Mouse (Mus musculus) urinary bladder, postnatal 25 days (tissue): Measurements from ENCODE around the gene Pea15a.

ENCODE experiments used
- DNase-seq: peaks from one replicate; pipeline ENCODE4 v3.0.0; 2022; ENCODE audit warnings: low spot score

The Pea15a gene

DNA sequence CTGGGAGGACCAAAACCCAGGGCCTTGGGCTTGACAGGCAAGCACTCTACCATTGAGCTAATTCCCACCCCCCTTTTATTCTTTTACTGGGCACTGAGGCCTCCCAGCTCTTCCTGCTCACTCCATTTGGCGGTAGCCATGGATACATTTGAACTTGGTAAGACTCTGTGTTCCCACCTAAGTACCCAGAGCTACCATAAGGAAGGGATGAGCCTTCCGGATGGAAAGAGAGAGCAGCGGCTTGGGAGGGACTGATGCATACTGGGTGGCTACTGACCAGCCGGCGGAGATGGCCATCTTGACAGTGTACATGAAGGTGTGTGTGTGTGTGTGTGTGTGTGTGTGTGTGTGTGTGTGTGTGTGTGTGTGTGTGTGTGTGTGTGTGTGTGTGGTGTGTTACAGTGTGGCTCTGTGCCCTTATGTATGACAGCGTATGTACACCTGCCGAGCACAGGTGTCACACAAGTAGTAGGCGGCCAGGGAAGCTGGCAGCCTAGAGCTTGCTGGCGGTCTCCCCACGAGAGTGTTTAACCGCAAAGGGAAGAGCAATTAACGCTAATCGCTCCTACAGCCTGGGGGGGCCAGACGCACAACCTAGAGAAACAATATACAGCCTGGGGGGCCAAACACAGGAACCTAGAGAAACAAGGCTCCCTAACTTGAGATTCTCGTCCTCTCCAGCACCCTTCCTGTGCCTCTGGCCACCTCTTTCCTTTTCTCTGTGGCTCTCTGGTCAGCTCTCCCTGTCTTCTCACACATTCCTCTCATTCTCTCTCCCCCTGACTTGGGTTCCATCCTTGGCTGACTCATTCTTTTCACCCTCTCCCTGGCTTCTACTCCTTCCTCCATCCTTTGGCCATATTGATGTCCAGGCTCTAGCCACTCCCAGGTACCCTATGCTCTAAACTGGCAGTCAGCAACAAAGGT lies 1.5 kb downstream of the Pea15a start:
- DNase-seq = no peak

DNA sequence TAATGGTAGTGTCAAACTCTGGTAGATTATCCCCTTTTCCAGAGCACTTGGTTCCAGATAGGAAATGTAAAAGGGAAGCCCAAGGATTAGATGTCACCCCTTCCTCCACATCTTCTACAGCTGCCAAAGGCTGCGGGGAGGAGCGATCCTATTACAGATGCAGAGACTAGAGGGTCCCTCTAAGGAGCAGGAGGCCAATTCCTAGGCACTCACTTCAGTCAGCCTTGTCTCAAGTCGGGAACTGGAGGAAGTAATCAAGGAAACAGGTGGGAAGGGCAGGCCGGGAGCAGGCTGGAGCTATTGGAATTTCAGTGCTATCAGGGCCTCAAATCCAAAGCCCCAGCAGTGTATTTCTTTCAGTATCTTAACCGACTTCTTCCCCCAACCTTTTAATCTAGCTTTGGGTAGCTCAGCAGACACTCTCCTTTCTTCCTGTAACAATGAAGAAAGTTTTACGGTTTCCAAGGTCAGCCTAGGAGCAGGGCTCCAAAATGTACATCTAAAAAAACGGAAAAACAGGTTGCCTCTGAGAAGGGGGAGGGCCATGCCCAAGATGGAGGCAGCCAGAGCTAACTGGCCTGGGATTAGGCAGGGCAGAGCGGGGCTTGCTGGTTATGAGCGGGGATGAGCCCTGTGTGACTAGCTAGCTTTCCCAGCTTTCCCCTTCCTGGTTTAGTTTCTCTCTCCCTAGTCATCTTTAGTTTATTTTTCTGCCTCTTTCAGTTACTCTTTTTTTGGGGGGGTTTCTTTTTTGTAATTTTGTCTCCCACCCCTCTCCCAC lies 2.4 kb downstream of the Pea15a start:
- DNase-seq = no peak

- no peak for DNase-seq
Measured at GRCm38 (mm10) chr1:172203566-172203965, 3.0 kb downstream of the Pea15a start.

DNA sequence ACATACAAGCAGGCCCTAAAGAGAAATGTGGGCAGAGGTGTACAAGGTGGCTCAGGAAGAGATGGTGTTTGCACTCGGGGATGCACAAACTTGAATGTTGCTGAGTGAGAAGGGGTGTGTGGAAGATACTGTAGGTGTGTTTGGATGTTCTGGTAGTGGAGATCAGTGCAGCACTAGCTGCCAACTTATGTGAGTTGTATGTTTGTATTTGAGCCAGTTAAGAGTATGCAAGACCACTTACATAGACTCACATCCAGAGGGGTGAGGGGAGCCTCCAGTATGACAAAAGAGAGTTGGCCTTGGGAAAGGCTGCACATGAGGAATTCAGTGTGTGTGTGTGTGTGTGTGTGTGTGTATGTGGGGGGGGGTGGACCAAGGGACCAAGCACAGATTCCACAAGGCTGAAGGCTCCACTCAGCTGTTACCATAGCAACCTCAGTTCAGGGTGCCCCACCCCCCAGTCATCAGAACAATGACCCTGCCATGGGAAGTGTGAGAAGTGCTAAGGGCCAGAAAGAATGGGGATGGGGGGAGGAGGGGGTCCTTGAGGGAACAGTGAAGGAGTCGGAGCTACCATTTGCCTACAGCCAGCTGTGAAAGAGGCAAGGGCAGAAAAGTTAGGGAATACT lies 3.6 kb downstream of the Pea15a start:
- no peak for DNase-seq

- DNase-seq = peak; percentile 42
Measured at GRCm38 (mm10) chr1:172201967-172202880, 4.4 kb downstream of the Pea15a start.

GRCm38 (mm10) chr1:172200871-172201447 lies 5.6 kb downstream of the Pea15a start:
- no peak for DNase-seq

DNA sequence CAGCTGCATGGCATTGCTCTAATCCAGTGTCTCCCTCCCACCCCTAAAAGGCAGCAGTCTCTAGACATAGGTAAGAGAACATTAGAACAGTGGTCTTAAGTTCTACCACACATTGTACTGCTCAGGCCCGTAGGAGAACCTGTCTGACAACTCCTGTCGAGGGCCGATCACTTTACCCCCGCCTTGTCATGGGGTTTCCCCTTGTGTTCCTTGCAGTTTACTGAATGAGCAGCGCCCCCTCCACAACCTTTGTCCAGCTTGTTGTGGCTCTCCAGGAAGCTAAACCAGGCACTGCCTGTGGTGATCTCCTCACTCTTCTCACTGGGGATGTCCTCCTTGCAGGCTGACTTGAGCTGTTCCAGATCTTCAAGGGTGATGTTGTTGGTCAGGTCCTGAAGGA lies 6.4 kb downstream of the Pea15a start:
- DNase-seq = peak; percentile 32

- DNase-seq = no peak
Measured at GRCm38 (mm10) chr1:172198996-172199395, 7.6 kb downstream of the Pea15a start.

DNA sequence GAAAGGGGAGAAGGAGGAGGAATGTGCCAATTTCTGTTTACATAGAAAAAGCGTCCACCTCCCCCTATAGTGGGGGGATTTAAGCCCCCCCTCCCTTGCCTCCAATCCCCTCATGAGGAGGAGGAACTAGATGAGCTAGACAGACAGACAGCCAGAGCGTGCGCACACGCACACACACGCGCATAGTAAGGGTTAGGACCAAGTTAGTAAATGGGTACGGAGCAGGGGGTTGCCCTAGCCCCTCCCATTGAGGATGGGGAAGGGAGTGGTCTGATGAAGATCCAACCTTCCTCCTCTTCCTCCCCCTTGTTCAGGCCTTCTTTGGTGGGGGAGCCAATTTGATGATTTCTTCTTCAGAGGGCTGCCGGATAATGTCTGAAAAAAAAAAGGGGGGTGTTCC lies 8.3 kb downstream of the Pea15a start:
- DNase-seq = no peak

DNA sequence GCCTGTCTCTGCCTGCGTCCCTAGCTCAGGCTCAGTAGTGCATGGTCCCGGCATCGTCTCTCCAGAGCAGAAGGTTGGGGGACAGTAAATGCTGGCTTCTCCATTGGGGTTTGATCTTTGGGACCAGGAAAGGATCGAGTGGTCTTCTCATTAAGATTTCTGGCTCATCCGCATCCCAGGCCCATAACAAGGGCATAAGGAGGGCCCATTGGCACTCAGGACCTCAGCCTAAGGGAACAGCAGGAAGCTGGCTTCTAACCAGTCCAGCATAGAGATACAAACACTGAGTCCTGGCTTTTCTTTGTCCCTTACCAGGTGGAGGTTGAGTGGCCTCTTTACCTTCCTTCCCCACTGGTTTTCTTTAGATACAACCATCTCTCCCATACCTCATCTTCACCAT lies 8.8 kb downstream of the Pea15a start:
- DNase-seq = no peak

GRCm38 (mm10) chr1:172197146-172197545 lies 9.5 kb downstream of the Pea15a start:
- DNase-seq = no peak

GRCm38 (mm10) chr1:172194435-172194834 lies 12.2 kb downstream of the Pea15a start:
- DNase-seq = no peak

DNA sequence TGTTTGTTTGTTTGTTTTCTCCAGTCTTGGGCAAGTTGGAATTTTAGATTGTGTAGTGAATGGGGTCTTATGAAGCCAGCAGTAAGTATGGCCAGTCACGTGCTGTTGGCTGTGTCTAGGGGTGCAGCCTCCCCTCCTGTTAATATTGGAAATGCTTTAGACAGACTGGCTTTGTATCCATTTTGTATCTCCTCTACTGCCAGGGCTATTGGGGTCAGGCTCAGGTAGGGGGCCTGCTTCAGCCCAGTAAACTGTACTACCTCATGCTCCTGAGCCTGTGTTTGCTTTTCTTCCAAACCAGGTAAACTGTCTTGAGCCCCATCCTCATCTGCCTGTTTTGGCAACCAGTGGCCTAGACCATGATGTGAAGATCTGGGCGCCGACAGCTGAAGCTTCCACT lies 14.4 kb downstream of the Pea15a start:
- DNase-seq = no peak

- DNase-seq = no peak
Measured at GRCm38 (mm10) chr1:172191578-172191977, 15.0 kb downstream of the Pea15a start.

DNA sequence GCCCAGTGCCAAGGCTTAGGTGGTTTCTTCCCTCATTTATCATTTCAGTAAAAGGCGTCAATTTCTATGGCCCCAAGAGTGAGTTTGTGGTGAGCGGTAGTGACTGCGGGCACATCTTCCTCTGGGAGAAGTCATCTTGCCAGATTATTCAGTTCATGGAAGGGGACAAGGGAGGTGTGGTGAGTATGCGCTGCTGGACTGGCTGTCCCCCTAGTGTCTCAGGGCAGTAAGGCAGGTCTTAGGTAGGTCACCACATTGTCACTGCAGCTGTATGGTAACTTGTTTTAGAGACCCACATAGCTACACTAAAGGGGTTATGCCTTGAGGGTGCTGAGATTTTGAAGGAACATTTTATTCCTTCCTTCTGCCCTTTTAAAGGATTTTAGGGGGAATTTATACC lies 17.7 kb downstream of the Pea15a start:
- DNase-seq = no peak

DNA sequence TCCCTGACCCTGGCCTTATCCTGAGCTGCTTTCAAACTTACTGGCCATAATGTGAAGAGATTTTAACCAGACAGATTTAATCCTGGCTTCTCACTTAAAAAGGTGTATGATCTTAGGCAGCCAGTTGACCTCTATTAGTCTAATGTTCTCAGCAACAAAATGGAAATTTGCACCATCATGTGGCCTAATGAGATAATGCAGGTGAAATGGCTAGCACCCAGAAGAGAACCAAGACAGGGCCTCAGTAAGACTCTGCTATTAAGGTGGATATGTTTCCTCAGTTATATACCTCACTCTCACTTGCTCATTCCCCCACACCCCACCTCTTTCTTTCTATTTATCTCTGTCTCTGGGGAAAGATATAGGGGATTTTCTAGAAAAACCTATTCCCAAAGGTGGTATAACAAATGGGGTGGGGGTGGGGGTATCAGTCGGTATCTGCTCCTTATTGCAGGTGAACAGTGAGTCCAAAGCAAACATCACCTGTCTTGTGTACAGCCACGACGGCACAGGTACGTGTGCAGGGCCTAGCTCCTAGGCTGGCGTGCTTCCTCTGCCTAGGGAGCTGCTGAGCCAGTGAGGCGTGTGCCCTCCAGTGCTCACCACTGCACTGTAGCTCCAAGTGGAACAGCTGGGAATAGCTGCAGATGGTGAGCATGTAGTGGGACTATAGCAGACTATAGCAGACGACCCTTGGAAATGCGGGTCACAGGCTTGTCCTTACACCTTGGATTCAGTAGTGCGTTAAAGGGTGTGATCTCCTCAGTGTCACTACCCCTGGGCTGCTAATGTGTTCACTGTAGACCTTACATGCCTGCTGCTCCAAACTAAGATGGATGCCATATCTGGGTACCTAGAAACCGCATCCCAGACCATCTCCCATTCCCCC lies 20.0 kb downstream of the Pea15a start:
- no peak for DNase-seq

DNA sequence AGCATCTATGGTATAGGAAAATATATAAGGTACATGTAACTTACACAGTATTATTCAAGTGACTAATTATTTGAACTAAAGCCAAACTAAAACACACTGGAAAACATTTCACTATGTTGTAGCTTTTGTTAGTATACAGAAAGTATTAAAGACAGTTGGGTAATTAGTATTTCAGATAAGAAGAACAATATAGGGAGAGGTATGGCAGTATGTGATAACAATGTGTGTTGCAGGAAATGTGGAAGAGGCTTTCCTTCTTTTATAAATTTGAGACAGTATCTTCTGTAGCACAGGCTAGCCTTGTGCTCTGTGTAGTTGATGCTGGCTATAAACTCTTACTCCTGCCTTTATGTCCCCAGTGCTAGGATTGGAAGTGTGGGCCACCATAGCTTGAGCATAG lies 22.7 kb downstream of the Pea15a start:
- DNase-seq = no peak

DNA sequence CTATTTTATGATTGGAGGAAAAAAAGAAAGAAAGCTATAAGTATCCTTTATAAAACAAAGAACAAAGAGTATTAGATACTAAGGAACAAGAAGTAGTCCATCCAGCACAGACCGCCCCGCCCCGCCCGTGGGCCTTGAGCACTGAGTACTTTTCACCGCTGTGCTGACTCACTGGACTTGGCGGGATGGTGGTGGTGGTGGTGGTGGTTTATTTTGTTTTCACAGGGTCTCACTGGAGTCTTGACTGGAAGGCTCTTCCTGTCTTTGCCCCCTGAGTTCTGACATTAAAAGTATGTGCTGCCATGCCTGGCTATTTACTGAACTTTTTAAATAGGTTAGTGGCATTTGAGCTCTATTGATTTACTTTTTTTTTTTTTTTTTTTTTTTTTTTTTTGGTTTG lies 23.5 kb downstream of the Pea15a start:
- DNase-seq = no peak

DNA sequence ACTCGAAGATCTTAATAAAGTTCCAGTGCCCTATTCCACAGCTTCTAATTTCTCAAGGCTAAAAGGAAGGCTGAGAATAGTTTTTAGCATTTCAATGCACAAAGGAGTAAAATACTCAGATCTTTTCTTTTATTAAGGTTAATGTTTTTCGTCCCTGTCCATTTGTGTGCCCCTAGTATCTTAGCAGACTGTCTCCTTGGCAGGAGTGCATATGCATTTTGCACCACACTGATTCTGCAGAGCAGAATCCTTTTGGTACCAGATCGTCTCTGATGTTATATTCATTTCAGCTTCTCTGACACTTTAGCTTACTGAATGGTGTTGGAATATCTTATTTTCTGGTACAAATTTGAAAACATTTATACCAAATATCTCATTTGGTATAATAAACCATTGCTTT lies 24.8 kb downstream of the Pea15a start:
- DNase-seq = no peak

- DNase-seq = no peak
Measured at GRCm38 (mm10) chr1:172180881-172181280, 25.7 kb downstream of the Pea15a start.
